Mouse (Mus musculus): ENCODE results near the gene Mt1. TPM values are rescaled to one million over a fixed set of nuclear protein-coding genes. Genes with fewer than 3 reads are reported as not detected.
A peak's percentile ranks its signal among the peaks of the same experiment; 100 is the strongest.
"Not testable (repeated sequence)": the region's sequence is repeated elsewhere in the genome, so short reads cannot be mapped to it uniquely, and the experiment has no call there.

Gene Mt1
- polyA plus RNA-seq (2012; ENCODE audit: insufficient read depth, insufficient read length, low replicate concordance, missing spikeins), result 885 TPM in 1 of 2 replicates, not detected in the other

DNA sequence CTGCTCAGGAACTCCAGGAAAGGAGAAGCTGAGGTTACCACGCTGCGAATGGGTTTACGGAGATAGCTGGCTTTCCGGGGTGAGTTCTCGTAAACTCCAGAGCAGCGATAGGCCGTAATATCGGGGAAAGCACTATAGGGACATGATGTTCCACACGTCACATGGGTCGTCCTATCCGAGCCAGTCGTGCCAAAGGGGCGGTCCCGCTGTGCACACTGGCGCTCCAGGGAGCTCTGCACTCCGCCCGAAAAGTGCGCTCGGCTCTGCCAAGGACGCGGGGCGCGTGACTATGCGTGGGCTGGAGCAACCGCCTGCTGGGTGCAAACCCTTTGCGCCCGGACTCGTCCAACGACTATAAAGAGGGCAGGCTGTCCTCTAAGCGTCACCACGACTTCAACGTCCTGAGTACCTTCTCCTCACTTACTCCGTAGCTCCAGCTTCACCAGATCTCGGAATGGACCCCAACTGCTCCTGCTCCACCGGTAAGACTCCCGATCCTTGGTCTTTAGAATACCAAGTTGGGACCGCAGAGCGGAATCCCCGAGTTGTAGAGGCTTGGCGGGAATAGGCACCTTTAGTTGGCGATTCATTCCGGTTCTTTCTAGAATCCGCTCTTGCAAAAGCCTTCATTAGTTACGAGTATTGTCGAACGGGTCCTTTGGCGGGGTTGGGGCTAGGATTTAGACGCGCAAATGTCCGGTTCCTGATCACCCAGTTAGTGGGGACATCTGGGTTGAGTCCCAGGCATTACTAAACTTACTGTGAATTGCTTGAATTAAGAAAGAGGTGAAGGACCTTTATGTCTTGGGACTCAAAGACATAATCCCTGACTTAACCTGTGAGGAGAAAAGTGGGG, at the start of gene Mt1:
Gene Mt1, plus strand, starts transcription at position 226 of the 856 bp plus-strand sequence.
- Histone ChIP-seq H3K27ac (ENCODE audit: insufficient read depth, low read depth, low read length) (peak within 1 kb of the TSS; percentile 89), H3K4me3 (ENCODE audit: insufficient read depth, low read depth, low read length) (peak within 1 kb of the TSS; percentile 75), H3K4me1 (ENCODE audit: control insufficient read depth, insufficient read depth, low read length) (peaks cover 16% of the 10 kb centered on the region)
- WGBS, result under 1% methylated on average over 50 of the region's 50 CpGs
- TF ChIP-seq CTCF (IDR thresholded peaks at IDR 0.05; ENCODE audit: insufficient read depth, low read depth, low read length), result no peak
- TF ChIP-seq POLR2A (IDR thresholded peaks at IDR 0.05; ENCODE audit: insufficient read depth, low read depth, low read length), result peak; percentile 92

DNA sequence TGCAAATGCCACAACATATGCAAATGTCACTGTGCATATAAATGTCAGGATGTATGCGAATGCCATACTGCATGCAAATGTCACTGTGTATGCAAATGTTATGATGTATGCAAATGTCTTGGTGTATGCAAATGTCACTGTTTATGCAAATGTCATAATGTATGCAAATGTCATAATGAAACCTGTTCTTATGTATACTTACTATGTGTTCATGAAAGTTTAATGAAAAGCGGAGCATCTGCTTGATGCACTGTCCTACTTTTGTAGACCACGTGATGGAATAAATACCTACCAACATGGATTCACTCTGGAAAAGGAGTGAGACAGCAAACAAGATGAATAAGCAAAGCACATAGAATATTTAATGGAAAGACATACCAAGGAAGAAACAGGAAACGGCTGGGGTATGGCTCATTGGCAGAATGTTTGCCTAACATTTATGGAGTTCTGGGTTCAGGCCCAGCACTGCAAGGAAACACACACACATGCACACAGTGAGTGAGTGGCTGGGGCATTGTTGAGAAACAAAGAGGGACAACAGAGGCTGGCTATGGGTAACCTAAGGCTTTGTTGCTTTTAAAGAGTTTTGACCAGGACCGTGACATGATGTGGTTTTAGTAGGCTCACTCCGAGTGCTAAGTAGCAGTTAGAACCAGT, 49.6 kb upstream of the Mt1 start:
- no peak overlapping the region for H3K27ac ChIP-seq (ENCODE audit: insufficient read depth, low read depth, low read length)
- TF ChIP-seq POLR2A (IDR thresholded peaks at IDR 0.05; ENCODE audit: insufficient read depth, low read depth, low read length) (no peak), CTCF (IDR thresholded peaks at IDR 0.05; ENCODE audit: insufficient read depth, low read depth, low read length) (no peak)
- 89% methylated on average over 6 of the region's 6 CpGs for WGBS
- H3K4me3 ChIP-seq (ENCODE audit: insufficient read depth, low read depth, low read length), result no peak overlapping the region
- H3K4me1 ChIP-seq (ENCODE audit: control insufficient read depth, insufficient read depth, low read length), result peaks cover 6% of the 10 kb centered on the region

DNA sequence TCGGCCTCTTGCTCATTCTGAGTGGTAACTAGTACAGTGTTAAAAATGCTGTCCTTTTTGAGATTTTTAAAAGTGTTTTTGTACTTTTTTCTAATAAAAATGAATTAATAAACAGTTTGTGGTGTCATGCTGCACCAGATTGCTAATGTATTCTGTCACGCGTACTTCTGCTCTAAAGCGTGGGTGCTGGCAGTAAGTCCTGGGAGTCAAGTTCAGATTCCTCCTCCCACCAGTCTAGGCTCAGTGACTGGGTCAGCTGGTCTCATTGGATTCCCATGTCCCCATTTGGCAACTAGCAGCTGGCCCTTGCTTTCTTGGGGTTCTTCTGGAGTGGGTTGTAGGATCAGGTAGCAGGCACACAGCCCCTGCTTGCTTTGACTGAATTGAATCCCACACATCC, 48.8 kb upstream of the Mt1 start:
- Histone ChIP-seq H3K27ac (ENCODE audit: insufficient read depth, low read depth, low read length) (no peak overlapping the region), H3K4me1 (ENCODE audit: control insufficient read depth, insufficient read depth, low read length) (peaks cover 6% of the 10 kb centered on the region), H3K4me3 (ENCODE audit: insufficient read depth, low read depth, low read length) (no peak overlapping the region)
- TF ChIP-seq POLR2A (IDR thresholded peaks at IDR 0.05; ENCODE audit: insufficient read depth, low read depth, low read length), result no peak
- TF ChIP-seq CTCF (IDR thresholded peaks at IDR 0.05; ENCODE audit: insufficient read depth, low read depth, low read length), result no peak
- WGBS, result 87% methylated on average over 4 of the region's 4 CpGs

DNA sequence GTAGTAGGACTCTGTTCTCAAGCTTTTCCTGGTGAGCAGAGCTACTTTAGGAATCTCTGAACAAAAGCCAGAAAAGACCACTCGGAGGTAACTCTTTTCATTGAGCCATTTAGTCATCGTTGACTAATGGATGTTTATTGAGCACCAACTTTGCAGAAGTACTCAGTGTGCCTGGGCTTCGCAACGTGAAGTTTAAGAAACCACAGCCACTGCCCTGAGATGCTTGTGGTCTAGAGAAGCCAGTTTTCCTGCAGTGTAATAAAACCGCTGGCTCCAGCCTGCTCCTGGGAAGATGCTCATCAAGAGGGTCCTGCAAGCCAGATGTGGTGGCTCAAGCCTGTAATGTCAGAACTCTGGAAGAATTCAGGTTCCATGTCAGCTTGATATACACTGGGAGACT, 46.8 kb upstream of the Mt1 start:
- Histone ChIP-seq H3K4me3 (ENCODE audit: insufficient read depth, low read depth, low read length) (no peak overlapping the region), H3K4me1 (ENCODE audit: control insufficient read depth, insufficient read depth, low read length) (peaks cover 10% of the 10 kb centered on the region), H3K27ac (ENCODE audit: insufficient read depth, low read depth, low read length) (no peak overlapping the region)
- 78% methylated on average over 5 of the region's 5 CpGs for WGBS
- TF ChIP-seq POLR2A (IDR thresholded peaks at IDR 0.05; ENCODE audit: insufficient read depth, low read depth, low read length) (no peak), CTCF (IDR thresholded peaks at IDR 0.05; ENCODE audit: insufficient read depth, low read depth, low read length) (no peak)

DNA sequence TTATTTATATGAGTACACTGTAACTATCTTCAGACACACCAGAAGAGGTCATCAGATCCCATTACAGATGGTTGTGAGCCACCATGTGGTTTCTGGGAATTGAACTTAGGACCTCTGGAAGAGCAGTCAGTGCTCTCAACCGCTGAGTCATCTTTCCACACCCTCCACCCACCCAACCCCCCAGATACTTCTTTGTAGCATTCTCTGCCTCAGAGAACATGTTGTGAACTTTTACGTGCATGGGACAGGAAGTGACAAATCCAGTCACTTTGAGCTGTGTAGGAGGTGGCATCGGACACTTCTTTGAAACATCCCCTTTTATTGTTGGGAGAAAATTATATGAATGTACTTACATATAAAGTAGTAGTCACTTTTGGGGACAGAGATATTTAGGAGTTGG, 44.3 kb upstream of the Mt1 start:
- H3K4me3 ChIP-seq (ENCODE audit: insufficient read depth, low read depth, low read length); H3K27ac ChIP-seq (ENCODE audit: insufficient read depth, low read depth, low read length): not testable (repeated sequence)
- WGBS, result 59% methylated on average over 3 of the region's 3 CpGs
- H3K4me1 ChIP-seq (ENCODE audit: control insufficient read depth, insufficient read depth, low read length), result peaks cover 10% of the 10 kb centered on the region

DNA sequence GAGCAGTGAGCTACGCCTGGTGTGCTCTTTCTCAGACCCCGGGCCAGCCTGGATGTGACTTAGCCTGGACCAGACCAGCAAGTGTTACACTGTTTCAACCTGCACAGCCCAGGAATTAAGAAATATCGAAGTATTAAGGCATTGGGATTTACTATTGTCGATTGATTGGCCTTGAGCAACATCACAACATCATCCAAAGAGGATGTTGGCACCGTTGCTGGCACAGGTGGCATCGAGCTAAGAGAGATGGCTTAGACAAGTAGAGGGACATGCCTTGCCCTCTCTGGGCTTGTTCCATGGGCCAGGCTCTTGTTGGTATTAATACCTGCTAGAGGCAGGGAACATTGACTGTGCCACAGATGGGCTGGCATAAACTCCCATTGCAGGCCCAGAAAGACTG, 43.3 kb upstream of the Mt1 start:
- Histone ChIP-seq H3K27ac (ENCODE audit: insufficient read depth, low read depth, low read length) (no peak overlapping the region), H3K4me1 (ENCODE audit: control insufficient read depth, insufficient read depth, low read length) (peaks cover 10% of the 10 kb centered on the region), H3K4me3 (ENCODE audit: insufficient read depth, low read depth, low read length) (no peak overlapping the region)
- WGBS, result 95% methylated on average over 6 of the region's 6 CpGs
- no peak for TF ChIP-seq POLR2A (IDR thresholded peaks at IDR 0.05; ENCODE audit: insufficient read depth, low read depth, low read length)
- no peak for TF ChIP-seq CTCF (IDR thresholded peaks at IDR 0.05; ENCODE audit: insufficient read depth, low read depth, low read length)

DNA sequence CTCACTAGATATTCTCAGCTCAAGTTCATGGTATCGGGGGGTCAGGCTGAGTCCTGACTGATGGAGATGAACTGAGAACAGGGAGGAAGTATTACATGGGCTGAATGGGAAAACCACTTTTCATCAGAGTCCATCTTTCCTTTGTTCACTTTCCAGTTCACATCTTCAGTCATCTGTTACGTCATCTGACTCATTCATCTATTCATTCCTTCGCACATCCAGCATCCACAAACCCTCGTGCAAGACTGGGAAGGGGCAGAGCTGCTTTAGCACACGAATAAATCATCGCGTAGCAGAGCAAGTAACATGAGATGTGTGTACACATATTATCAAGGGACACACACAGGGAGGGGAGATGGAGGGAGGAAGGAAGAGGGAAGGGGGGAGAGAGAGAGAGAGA, 42.7 kb upstream of the Mt1 start:
- TF ChIP-seq CTCF (IDR thresholded peaks at IDR 0.05; ENCODE audit: insufficient read depth, low read depth, low read length), result no peak
- no peak for TF ChIP-seq POLR2A (IDR thresholded peaks at IDR 0.05; ENCODE audit: insufficient read depth, low read depth, low read length)
- Histone ChIP-seq H3K4me3 (ENCODE audit: insufficient read depth, low read depth, low read length) (no peak overlapping the region), H3K27ac (ENCODE audit: insufficient read depth, low read depth, low read length) (no peak overlapping the region), H3K4me1 (ENCODE audit: control insufficient read depth, insufficient read depth, low read length) (peaks cover 10% of the 10 kb centered on the region)
- 85% methylated on average over 7 of the region's 7 CpGs for WGBS

DNA sequence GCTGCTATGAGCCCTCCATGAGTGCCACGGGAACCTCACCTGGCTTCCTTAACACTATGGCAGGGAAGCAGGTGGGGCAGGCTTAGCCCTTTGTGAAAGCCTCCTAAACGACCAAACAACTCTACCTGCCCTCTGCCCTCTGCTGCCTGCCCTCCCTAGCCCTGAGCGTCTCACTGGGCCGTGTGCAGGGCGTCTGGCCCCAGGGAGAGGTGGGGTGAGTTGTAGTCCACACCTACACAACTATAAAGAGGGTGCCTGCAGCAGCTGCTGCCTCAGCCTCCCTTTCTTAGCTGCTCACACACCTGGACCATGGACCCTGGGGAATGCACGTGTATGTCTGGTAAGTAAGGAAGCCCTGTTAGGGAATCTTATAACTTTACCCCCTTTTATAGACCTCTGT, 41.9 kb upstream of the Mt1 start, which contains the start of gene Mt4:
Gene Mt4, plus strand, starts transcription at position 265 of the 400 bp plus-strand sequence.
- H3K4me1 ChIP-seq (ENCODE audit: control insufficient read depth, insufficient read depth, low read length), result peaks cover 10% of the 10 kb centered on the region
- no peak within 1 kb of the TSS for H3K4me3 ChIP-seq (ENCODE audit: insufficient read depth, low read depth, low read length)
- no peak within 1 kb of the TSS for H3K27ac ChIP-seq (ENCODE audit: insufficient read depth, low read depth, low read length)
- TF ChIP-seq POLR2A (IDR thresholded peaks at IDR 0.05; ENCODE audit: insufficient read depth, low read depth, low read length) (no peak), CTCF (IDR thresholded peaks at IDR 0.05; ENCODE audit: insufficient read depth, low read depth, low read length) (no peak)
- WGBS, result 66% methylated on average over 6 of the region's 6 CpGs

DNA sequence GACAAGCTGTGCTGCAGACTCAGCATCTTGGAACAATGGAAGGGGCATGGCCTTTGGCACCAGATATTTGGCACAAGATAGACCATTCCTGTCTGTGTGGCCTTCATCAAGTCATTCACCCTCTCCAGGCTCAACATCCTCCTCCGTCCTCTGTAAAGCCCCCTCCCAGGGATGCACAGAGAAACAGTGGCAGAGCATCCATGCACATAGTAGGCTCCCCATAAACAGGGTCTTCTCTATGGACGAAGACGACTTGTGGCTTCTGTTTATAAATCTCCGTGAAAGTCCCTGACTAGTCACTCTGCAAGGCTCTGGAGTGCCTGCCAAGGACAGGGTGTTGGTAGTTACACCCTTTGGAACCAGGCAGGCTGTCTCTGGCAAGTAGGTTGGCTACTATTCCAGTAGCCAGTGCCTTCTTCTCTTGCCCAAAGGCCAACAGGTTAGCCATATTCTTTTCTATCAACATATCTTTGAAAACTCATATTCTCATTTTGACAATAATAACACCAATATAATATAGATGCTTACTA, 38.6 kb upstream of the Mt1 start:
- 72% methylated on average over 4 of the region's 4 CpGs for WGBS

More for the DNA sequence above, 38.6 kb upstream of the Mt1 start:
- Histone ChIP-seq H3K4me1 (ENCODE audit: control insufficient read depth, insufficient read depth, low read length) (peaks cover 10% of the 10 kb centered on the region), H3K4me3 (ENCODE audit: insufficient read depth, low read depth, low read length) (no peak overlapping the region), H3K27ac (ENCODE audit: insufficient read depth, low read depth, low read length) (no peak overlapping the region)
- no peak for TF ChIP-seq POLR2A (IDR thresholded peaks at IDR 0.05; ENCODE audit: insufficient read depth, low read depth, low read length)

All from olfactory bulb, adult 2 months (tissue).